Mouse (Mus musculus): ENCODE data around the gene Hmgcl.

DNA sequence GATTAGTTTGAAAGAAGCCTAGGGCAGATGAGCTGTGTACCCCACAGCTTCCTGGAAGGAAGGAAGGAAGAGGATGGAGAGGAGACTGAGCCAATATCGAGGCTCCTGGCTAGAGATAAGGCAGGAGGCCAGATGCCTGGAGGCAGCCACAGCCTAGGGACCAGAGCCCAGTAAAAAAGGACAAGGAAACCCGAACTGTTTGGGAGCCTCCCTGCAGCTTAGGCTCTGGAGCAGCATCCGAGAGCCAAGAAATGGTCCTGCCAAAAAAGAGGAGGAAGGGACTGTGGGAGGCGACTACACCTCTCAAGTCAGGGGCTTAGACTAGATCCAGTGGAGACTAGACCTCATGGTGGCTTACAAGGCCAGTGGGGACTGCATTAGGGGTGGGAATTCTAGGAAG is 2.9 kb upstream of the Hmgcl start:
- TF ChIP-seq POLR2A (IDR thresholded peaks at IDR 0.05; ENCODE audit: low read depth, low read length) (no peak), CTCF (IDR thresholded peaks at IDR 0.05; ENCODE audit: extremely low read depth, insufficient read depth, insufficient read length, insufficient replicate concordance) (no peak)
